Mouse (Mus musculus) left cerebral cortex, postnatal 36 days (tissue): ENCODE measurements around the gene Ifitm10. TPM values are rescaled to one million over a fixed set of nuclear protein-coding genes. Genes with fewer than 3 reads are reported as not detected.
A peak's percentile ranks its signal among the peaks of the same experiment; 100 is the strongest.
"Not testable (repeated sequence)": the region's sequence is repeated elsewhere in the genome, so short reads cannot be mapped to it uniquely, and the experiment has no call there.

Source experiments
- DNase-seq, 2 experiments: peaks; one replicate each; pipeline ENCODE4 v3.0.0; 2021 to 2022; ENCODE audit warnings: low spot score in 2 of 2, mixed read lengths in 1 of 2
- intact Hi-C: fragments of 180-260 bp; cut with DNase I; formaldehyde crosslinking; loops from one replicate; pipeline ENCODE4 v1.15.1; 2025
- total RNA-seq, 2 experiments: library from RNA; stranded (reverse); gene quantifications; 2 replicates each; pipeline ENCODE4 v1.2.3; 2021

Ifitm10 gene
- total RNA-seq, 2 experiments from 2014 or later = 30.8 to 33.4 TPM

DNA sequence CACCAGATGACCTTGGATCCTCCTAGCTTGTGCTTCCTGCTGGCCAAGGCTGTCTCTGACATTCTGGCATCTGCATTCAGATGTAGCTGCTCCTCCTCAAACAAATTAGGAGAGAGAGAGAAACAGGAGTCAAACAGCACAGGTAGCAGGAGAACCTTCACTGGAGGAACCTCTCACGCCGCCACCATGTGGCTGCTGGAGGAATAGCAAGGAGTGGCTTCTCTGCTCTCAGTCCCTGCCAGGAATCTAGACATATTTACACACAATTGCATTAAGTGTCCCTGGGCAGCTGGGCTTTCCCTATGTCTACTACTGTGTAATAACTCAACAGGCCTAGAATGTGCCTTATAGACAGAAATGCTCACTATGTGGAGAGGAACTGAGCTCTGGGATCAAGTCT, 79.7 kb downstream of the Ifitm10 start:
- intact Hi-C loops = loop anchor here (1.0 kb wide), 1 partner anchor 17 kb away; no protein-coding TSS in a partner anchor
- not testable (repeated sequence) for DNase-seq

DNA sequence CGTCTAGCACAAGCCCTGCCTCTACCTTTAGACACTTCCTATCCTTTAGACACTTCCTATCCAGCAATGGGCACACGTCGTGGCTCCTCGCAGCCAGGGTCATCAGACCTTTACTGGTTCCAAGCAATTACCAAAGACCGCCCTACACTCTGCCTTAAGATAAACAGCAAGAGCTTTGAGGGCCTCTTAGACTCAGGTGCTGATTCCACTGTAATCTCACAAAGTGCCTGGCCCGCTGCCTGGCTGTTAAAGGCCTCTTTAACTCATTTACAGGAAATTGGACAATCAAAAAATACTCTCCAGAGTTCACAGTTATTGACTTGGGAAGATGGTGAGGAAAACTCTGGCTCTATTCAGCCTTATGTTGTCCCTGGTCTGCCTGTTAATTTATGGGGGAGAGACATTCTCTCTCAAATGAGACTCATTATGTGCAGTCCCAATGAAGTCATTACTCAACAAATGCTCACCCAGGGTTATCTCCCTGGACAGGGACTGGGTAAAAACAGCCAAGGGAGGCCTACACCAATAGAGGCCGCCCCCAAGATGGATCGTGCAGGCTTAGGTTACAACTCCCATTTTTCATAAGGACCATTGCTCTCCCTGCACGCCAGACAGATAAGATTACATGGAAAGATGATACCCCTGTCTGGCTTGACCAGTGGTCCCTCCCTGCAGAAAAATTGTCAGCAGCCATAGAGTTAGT, 87.5 kb downstream of the Ifitm10 start:
- intact Hi-C loops, DNase-seq: not testable (repeated sequence)

DNA sequence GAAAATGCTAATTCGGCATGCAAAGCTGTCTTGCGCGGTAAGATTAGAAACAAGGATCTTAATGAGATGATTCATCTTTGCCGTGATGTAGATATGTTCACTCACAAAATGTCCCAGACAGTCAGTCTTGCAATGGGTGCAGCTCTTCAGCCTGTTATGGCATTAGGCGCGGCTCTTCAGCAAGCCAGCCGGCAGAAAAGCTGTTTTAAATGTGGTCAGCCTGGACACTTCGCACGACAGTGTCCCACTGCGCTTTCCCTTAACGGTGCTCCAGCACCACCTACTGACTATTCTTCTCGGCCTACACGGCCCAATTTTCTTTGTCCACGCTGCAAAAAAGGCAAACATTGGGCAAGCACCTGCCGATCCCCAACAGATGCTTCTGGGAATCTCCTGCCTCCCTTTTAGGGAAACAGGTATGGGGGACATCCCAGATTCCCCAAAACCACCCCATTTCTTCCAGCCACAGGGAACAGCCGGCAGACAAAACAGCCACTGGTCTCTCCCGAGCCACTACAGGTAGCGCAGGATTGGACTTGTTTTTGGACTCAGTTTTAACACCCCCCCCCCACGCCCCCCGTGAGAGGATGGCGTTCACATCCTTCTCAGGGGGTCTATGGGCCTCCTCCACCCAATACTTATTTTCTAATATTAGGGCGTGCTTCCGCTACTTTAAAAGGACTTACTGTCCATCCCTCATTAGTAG, 88.3 kb downstream of the Ifitm10 start:
- intact Hi-C loops = no loop called here

DNA sequence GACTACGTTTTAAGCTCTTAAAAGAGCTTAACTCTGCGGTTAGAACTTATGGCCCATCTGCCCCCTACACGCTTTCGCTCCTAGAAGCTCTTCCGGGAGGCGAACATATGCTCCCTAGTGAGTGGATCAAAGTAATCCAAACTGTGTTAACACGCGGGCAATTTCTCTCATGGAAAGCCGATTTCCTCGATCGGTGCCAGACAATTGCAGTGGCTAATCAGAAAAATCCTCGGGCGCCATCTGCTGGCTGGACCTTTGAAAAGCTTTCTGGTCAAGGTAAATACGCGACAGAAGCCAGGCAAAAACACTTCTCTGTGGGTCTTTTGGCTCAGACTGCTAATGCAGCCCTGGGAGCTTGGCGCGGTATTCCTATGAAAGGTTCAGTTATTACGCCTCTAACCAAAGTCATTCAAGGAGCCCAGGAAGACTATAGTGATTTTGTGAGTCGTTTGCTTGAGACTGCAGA, 88.9 kb downstream of the Ifitm10 start:
- DNase-seq = peak; percentile 83
- intact Hi-C loops = no loop called here

More for the DNA sequence above, 88.3 kb downstream of the Ifitm10 start:
- peak in 1 of 2 experiments; percentile 4 for DNase-seq

DNA sequence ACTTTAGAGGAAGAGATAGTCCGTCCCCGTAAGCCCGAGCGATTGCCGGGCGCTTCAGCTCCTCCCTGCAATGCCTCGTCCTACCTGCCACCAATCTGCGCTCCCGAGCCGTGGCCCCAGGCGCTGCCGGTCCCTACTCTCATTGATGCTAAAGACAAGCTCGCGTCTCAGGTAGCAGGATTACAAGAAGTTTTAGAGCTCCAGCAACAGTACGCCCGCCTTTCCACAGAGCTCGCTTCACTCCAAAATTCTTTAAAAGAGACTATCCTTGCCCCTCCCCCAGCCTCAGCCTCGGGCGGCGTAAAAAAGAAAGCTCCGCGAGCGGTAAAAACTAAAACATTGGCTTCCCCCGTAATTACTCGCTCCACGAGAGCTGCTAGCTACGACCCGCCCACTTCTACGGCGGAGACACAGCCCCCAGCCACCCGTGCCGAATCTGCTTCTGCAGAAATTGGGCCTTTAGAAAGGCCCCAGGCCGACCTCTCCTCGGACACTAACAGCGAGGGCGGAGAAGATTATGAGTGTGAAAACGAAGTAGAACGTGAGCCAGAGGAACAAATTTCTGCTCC, 89.4 kb downstream of the Ifitm10 start:
- DNase-seq = peak; percentile 21 to 23
- intact Hi-C loops = no loop called here

DNA sequence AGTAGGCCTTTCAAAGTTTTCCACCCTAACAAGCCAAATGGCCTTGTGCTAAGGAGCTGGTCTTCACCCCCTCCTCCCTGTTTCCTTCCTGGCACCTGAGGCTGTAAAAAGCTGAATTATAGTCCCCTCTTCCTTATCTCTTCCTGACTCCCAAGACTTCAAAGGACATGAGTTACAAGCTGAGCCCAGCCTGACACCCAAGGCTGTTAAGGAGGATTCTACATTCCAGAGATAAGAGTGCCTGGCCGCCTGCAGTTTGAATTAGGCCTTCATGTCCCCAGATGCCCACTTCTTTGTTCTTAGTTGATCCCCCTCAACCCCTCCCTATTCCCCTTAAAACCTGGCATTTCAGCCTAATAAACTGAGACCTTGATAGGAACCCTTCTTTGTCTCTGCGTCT, 90.7 kb downstream of the Ifitm10 start:
- DNase-seq, intact Hi-C loops: not testable (repeated sequence)

DNA sequence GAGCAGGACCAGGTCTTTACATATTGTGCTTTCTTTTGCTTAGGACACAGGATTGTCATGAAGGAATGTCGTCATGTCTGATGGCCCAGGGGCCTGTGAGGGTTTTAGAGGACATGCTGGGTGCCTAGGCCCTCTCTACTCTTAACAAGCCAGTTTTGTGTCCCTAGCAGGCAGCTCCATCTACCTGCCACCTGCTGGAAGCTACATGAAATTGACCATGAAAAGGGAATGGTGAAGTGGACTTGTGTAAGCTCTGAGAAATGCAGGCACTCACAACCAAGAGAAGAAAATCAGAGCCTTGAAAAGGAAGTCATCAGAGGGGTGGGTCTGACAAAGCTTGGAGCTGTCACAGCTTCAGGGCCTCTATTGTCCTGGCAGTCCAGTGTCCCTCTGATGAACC, 94.3 kb downstream of the Ifitm10 start:
- not testable (repeated sequence) for DNase-seq
- intact Hi-C loops = loop anchor here (1.0 kb wide), 1 partner anchor 8 kb away; no protein-coding TSS in a partner anchor

DNA sequence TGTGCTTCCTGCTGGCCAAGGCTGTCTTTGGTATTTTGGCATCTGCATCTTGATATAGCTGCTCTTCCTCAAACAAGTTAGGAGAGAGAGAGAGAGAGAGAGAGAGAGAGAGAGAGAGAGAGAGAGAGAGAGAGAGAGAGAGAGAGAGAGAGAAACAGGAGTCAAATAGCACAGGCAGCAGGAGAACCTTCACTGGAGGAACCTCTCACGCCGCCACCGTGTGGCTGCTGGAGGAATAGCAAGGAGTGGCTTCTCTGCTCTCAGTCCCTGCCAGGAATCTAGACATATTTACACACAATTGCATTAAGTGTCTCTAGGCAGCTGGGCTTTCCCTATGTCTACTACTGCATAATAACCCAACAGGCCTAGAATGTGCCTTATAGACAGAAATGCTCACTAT, 95.4 kb downstream of the Ifitm10 start:
- peak; percentile 40 to 45 for DNase-seq
- intact Hi-C loops = not testable (repeated sequence)

Other genes with a start within 250 kb of the Ifitm10 start
- not detected for gene Gm39115, start 237.7 kb downstream of the Ifitm10 start, total RNA-seq
- not detected for gene Gm45337, start 229.1 kb downstream of the Ifitm10 start, total RNA-seq
- gene Gm29735, start 216.6 kb downstream of the Ifitm10 start, total RNA-seq = not detected
- gene Gm4553, start 208.0 kb downstream of the Ifitm10 start, total RNA-seq = not detected
- not detected for gene Krtap5-2, start 197.7 kb downstream of the Ifitm10 start, total RNA-seq
- gene Gm10153, start 183.4 kb downstream of the Ifitm10 start, total RNA-seq = not detected
- not detected for gene Krtap5-3, start 172.4 kb downstream of the Ifitm10 start, total RNA-seq
- not detected for gene Gm7579, start 161.9 kb downstream of the Ifitm10 start, total RNA-seq
- gene Krtap5-5, start 143.8 kb downstream of the Ifitm10 start, total RNA-seq = not detected
- gene Gm40460, start 132.7 kb downstream of the Ifitm10 start, total RNA-seq = not detected
- gene Gm2431, start 115.4 kb downstream of the Ifitm10 start, total RNA-seq = not detected
- not detected for gene Gm4559, start 99.4 kb downstream of the Ifitm10 start, total RNA-seq
- gene Krtap5-1, start 76.6 kb downstream of the Ifitm10 start, total RNA-seq = not detected
- gene Krtap5-4, start 70.2 kb downstream of the Ifitm10 start, total RNA-seq = not detected
- gene Gm49369, start 8.9 kb upstream of the Ifitm10 start, total RNA-seq = 1 to 10 TPM in 1 of 2 experiments, not detected in 1; 4.6 TPM
- gene Ctsd, start 14.3 kb upstream of the Ifitm10 start, total RNA-seq = 100 to 1,000 TPM; 297 to 348 TPM
- gene Syt8, start 61.1 kb upstream of the Ifitm10 start, total RNA-seq = not detected
- gene Tnni2, start 68.1 kb upstream of the Ifitm10 start, total RNA-seq = under 1 TPM in 1 of 2 experiments, not detected in 1; 0.69 TPM
- gene Lsp1, start 87.1 kb upstream of the Ifitm10 start, total RNA-seq = 1 to 10 TPM; 8.1 to 8.7 TPM
- gene Tnnt3, start 125.1 kb upstream of the Ifitm10 start, total RNA-seq = not detected
- gene Mrpl23, start 158.9 kb upstream of the Ifitm10 start, total RNA-seq = 1 to 10 TPM; 2.9 to 6.0 TPM